Mouse (Mus musculus) thymus, postnatal 4 days (tissue): ENCODE measurements around the gene Rad51b.

Experiments used
- DNase-seq: peaks from one replicate; pipeline ENCODE4 v3.0.0; 2021

The Rad51b gene

DNA sequence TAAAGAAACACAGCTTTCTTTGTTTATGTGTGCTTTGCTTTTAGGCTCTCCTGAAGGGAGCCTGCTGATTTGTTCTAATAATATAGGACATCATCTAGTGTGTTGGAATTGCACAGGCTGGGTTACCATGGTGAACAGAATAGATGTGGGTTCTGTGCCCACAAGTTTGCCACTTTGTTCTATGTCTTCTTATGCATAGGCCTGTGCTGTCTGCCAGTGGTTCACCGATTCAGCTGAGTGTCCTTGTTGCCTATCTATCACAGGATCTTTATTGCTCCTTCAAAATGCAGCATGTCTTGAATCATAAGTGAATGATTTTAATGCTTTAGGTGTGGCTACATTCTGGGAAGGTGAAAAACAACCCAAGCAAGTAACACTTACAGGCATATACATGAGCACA lies 201.2 kb downstream of the Rad51b start:
- DNase-seq, result no peak

DNA sequence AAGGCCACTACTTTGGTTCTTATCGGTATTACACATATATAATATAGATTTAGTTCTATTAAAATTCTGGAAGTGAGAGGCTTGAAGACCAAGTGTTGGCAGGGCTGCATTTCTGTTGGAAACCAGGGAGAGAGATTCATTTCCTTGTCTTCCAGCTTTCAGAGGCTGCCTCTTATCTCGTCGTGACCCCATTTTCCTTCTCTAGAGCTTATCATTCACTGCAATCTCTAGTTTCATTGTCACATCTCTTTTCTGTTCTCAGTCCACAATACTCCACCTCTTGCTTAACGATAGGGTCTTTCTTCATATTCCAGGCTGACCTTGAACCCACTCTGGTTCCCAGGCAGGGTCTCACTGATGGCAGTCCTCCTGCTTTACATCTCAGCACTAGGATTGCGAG lies 202.7 kb downstream of the Rad51b start:
- no peak for DNase-seq

DNA sequence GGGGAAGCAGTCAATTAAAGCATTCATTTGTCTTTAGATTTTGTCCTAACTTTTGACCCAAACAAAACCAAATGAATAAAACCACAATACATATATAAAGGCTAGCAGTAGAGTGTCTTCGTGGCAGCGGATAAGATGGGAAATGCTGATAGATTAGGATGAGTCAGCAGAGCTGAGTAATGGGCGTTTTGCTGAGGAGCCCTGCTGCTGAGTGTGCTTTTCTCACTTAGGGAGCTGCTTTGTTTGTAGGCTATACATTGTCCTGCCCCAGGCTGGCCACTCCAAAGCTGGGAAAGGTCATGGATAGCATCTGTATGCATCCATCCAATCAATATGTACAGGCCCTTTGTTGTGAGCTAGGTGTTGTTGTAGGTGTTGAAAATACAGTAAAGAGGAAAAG lies 204.8 kb downstream of the Rad51b start:
- no peak for DNase-seq

DNA sequence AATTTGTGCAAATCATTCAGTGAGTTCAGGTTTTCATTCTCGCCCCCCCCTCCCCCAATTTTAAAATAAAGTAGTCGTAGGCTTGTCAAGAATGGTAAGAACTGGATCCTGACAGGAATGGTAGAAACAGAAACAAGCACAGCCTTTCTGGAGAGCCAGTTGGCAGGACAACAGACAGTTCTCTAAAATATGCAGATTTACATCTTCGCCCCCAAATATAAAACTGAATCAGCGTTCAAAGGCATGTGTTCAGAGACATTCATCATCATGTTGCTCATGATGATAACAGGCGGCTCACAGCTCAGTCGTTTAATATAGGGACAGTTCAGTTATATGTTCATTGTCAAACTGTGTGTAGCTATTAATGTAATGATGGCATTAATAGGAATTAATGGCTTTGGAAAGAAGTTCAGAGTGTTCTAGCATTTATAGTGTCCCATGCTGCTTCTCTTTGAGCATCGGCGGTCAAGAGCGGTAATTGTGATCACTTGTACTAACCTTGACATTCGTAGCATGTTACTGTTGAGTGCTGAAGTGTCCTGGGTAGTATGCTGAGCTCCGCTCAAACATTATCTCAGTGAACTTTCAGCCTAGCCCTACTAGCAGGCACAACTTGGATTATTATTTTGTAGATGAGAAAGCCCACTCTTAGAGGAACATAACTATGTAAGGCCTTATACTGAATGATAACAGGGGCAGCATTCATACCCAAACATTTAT lies 205.9 kb downstream of the Rad51b start:
- DNase-seq, result no peak

DNA sequence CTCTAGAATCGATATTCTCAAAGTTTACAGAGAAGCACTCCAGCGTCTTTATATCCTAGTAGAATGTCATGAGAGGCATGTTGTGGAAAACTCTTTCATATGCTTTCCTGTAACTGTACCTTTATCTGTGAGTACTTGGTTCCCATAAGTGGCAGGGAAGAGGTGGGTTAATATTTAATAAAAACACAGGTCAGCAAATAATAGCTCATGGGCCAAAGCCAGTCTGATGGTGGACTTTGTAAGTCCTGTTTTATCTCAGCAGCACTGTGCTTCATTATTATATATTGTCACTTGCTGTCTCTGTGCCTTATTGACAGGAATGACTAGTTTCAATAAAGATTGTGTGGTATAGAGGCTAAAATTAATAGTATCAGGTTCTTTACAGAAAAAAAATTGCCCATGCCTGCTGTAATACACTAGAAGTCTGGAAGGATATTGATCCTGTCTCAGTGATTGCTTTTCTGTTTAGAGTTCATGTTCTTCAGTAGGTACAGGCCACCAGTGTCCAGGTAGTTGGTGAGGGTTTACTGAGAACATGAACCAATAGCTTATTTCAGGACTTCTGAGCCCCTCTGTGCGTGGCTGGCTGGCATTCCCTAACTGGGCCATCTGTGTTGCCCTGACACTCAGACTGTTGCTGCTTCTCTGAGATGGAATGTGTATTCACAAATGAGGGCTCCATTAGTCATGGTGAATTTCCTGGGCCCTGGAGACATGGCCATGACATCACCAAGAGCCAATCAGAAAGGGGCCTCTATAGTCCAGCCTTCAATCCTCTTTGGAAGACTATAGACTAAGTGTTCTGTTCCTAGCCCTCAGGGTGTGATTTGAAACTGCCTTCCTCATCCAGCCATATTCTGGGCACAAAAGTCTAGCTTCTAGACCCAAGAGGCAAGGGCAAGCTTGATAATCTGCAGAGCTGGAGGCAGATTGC lies 206.8 kb downstream of the Rad51b start:
- DNase-seq, result no peak

DNA sequence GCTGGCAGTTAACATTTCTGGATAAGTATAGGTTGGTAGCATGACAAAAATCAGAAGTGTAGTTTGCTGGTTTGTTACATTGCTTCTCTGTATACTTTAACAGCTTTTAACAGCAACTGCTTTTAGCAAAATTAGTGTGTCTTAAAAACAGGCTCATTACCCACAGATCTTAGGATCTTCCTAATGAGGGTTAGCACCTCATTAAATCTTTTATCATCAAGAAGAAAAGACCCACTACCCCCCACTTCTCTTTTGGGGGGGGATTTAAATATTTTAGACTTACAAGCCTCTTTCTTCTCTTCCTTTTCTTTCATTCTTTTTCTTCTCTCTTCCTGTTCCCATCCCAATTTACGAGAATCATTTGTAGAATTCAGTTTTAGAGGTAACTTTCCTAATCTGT lies 207.6 kb downstream of the Rad51b start:
- DNase-seq, result no peak

DNA sequence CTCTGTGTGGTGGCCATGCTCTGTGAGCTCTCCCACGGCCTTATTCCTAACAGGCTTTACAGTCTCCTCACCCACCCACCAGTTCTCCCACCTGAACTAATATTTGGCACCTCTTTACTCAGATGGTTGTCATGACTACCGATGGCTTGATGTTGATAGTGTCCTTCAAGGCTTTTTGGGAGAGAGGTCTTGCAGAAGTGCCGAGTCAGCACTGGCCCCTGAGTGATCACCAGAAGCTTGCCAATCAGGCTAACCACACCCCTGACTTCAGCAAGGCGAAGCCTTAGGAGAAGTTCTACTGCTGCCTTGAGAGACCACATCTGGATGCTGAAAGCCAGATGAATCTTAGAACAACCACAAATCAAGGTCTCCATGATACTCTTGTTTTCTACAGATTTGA lies 209.3 kb downstream of the Rad51b start:
- DNase-seq, result no peak

DNA sequence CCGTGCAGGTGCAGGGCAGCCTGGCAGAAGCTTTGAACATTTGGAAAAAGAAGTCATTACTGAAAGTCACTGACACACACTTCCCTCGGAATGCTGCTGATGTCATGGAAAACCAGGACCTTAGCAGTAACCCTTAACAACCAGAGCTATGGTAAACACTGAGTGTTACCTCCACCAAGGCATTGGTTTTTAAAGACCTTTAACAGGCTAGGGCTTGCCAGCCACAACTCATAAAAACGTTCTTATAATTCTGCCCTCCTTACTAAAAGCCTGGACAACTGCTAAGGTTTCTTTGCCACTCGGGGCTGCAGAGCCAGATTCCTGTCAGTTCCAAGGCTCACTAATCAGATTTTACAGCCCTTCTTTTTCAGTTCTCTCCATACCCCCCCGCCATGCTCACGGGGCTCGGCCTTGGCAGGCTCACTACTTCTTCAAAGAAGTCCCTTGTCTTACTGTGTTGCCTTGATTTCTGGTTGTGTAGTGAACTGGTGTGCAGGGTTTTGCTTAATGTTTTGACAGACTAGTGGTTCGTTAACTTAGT lies 210.1 kb downstream of the Rad51b start:
- no peak for DNase-seq

DNA sequence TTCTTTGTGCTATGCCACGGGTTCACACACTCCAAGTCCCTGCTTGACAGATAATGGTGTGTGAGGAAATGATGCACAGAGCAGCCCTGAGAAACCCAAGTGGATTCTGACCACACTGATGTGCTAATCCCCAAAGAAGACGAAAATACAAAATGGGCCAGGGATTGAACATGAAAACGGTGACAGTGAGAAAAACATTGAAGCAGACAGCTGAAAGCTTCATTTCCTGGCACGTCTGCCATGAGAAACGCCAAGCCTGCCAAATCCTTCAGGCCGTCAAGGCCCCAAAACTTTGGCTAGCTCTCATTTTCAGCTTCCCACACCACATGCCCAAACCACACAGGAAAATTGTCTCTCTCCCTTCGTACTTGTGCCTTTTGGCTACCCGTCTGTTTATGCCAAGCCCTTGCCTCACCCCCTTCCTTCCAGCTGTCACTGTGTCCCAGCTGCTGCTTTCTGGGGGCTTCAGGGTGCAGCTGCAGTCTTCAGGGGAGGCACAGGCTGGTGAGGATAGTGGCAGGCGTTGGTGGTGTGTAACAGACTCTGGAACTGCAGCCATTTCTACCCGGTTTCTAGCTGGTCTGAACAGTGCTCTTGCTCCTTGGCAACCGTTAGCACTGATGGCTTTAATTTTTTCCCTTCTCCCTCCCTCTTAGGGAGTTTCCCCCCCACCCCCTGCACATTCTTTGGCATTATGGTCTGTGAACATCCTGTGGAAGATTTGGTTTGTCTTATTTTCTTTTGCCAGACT lies 214.5 kb downstream of the Rad51b start:
- peak; percentile 73 for DNase-seq

DNA sequence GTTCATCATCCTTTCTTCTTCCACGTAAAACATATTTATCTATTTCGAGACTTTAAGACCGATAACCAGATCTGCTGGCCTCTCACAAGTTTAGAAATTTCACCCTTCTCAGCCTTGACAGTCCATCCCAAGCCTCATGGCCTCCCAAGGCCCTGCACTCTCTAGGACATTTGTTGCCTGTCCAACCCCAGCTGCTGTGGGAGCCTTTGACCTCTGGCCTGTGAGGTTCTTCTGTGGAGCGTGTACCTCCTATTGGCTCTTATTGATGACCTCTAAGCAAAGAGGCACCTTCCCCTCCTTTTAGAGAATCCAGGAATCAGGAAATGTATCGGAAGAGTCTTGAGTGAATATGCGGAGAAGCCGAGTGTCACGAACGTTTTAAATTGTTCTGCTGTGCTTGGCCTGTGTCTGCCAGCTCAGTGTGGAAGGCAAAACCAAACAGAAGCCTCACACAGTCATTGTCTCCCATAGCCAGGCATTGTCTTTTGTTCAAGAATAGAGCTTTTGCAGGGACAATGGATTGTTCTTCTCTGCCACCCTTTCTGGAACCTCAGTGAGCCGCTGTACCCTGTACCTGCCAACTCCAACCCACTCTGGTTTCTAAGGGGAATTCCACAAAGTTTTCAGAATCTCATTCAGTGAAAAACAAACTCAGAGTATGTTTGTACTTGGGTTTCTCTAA lies 215.3 kb downstream of the Rad51b start:
- DNase-seq, result peak; percentile 18

DNA sequence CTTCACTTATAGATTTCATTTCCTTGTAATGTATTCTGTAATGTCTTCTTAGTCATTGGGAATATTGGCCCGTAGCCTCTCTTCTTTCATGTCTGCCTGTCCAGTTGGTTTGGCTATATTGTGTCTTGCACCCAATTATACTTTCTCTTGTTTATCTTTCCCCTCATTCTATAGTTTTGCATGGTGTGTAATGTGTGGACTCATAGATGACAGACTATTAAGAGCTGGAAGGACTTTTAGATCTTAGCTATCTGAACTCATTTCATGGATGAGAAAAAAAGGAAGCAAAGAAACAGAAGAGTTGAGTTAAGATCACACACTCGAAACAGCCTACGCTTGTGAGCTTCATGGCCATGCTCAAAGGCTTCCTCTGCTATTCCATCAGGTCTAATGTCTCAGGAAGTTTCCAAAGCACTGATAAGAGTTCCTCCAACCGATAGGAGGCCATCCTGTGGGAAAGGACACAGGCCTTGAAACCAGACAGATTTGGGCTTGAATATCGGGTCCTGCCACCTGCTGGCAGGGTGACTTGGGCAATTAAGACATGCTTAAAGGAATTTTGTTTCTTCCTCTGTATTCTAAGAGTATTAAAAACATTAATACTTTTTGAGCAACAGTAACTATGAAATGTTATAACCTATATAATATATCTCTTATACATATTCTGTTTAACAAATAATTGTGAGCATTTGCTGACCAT lies 216.1 kb downstream of the Rad51b start:
- DNase-seq, result no peak

DNA sequence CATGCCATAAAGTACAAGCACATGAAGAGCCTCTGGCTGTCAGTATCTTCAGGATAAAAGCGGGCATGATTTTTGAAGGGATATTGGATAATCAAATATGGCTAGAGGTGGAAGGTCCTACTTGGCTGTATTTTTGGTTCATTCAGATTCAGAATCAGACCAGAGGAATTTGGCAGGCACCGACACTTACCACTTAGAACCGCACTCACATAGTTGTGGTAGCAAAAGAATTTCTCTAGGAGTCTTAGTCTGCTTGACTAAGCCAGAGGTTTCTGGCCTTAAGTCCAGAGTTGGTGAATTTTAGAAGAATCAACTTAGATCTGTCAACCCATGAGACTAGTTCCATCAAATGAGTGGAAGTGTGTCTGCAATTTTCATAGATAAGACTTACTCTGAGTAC lies 217.6 kb downstream of the Rad51b start:
- no peak for DNase-seq

DNA sequence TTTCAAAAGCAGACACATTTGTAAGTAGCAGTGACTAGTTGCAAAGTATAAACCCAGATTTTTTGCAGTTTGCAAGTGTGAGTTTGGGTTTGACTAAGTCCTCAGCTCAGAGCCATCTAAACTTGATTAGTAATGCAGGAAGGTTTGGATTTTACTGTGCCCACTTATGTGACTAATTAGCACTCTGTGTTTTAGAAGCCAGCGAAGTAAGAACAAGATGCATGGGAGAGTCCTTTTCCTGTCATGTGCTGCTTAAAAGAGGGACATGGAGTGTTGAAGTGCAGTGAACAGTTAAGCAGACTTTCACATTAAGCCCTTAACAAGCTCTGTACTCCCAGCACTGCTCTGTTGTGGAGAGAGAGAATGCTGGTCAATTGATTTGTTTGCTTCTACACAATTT lies 225.3 kb downstream of the Rad51b start:
- DNase-seq, result no peak

DNA sequence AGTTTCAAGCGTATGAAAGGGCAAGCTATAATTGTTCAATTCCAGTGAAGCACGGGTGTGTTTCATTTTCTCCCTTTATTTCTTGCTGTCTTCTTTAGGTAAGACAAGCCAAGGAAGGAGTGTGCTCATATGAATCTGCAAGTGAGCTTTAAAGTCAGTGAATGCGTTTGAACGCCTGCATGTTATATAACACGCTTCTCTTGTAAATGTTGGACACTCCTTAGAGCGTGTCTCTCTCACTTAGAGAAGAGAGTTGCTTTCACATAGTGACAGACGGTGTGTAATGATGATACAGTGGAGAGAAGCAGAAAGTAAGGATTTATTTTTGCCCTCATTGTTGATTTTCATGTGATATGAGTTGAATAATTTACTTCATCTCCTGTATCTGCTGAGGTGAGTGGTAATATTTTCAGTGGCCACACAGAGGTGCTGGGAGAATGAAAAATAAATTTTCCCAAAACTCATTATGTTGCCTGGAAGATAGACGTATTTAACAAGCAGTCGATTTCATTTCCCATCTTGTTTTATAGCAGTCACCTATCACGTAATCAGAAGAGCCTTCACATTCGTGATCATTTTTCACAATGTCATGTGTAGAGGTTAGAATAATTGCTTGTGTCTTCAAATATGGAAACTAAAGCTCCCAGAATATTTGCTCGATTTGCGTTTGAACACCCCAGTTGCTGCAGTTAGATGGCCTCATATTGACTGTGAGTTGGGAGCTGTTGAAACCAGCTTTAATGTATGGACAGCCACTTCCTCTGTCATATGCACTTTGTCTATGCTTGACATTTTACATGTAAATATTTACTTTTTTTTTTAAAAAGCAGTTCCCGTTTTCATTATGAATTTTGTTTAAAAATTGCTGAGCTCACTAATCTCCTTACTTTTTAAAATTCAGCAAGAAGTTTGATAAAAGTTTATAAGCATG lies 228.1 kb downstream of the Rad51b start:
- no peak for DNase-seq

DNA sequence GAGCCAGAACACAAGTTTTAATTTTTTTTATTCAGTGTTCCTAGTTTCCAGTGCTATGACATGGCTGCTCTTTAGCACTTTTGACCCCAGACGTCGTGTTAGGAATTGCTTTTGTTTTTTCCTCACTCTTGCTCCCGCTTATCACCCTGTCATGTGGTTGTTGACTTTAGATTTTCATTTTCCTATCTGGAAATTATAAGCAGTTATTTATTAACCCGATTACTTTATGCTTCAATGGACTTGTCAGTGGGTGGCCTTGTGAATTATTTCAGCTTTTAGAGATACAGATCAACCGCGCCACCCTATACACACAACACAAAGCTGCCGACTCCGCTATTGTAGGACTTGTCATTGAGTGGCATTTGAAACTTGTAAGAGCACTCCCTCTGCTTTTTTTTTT lies 228.8 kb downstream of the Rad51b start:
- no peak for DNase-seq

DNA sequence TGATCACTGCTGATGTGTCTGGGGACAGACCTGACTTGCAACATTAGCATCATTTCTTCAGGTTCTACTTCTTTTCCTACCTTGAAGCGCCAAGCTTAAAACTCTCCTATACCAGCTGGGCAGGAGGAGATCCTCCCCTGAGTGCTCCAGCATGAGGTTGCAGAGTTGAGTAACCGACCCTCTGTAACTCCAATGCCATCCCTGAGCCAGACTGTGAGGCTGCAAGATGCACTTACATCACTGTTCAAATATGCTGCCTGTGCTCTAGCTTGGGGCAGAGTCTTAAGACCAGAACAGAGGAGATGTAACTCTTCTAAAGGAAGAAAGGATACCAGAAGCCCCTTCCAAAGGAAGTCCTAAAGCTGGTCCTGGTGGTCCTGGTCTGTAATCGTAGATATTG lies 230.1 kb downstream of the Rad51b start:
- no peak for DNase-seq

DNA sequence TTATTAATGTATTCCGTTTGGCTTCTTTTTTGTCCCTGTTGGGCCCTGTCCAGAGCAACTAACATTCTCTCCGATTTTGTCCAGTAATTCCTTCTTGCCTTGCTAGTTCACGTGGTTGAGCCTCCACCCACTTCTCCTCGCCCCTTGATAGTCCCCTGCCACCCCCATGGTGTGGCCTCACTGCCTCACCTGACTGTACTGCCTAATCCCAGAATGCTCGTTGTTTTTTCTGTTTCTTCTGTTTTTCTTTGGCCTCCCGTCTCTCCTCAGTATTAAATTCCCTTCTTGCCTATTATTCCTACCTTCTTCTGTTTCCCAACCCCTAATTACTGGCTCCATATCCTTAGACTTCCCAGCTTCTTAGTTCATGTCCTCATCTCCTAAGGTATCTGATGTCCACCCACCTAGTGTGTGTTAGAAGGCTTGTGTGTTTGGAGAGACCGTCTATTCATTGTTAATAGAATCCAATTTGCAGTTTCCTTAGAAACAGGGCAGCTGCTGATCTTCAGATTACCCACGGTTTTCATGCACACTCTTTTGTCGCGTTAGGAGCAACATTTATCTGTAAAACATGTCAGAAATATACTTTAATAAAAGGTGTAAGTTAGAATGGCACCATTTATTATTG lies 233.3 kb downstream of the Rad51b start:
- no peak for DNase-seq

DNA sequence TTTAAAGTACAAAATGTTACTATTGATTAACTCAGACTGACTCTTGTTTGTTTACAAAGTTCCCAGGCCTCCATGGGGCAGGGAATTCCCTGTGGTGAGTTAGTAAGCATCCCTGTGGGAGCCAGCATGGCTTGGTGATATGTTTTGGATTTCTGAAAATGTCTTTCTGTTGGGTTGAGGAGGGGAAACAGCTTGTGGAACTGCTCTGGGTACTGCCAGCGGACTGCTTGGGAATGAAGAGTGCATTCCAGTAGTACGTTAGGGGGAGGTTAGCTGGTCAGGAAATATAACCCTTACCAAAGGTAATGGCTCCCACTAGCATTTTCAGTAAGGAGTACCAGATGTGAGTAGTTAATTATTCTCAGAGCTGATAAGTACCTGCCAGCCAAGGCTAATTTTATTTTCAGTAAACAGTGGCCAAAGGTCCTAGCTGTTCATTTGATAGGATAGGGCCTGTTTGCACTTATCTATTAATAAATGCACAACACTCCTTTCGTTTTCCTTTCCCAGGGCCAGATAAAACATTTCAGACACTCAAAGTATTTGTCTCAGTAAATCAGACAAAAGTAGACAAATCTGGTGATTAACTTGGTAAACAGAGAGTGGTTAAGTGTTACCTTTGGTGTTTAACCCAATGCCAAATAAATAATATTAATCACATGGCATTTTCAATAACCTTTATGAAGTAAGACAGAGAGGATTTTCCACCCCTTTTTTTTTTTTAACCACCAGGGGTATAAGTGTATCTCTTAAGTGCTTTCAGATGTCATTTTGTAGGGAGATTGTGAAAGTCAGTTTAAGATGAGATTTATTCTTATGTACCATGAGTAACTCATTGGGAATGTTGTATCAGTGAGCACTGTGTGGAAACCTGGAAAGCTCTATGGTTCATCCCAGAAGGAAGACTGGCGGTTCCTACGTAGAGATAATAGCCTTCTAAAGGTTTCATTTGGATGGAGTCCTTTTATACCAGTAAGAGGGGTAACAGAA lies 235.0 kb downstream of the Rad51b start:
- no peak for DNase-seq

DNA sequence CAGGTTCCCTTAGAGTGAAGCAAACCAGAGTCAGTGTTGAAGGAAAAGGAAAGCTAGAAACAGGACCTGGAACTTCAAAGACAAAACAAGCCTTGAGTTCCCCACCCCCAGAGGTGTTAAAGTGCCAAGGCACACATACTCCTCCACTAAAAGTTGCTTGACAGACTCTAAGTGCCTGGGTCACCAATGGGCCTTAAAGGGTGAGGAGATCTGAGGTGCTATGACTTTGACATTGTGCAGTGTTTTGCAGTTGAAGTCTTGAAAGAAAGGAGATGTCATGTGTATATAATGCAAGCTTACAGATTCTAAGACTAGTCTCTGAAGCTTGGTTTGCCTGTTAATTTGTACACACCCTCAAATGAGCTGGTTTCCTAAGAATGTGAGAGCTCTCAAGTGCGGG lies 237.7 kb downstream of the Rad51b start:
- no peak for DNase-seq
